Mouse (Mus musculus) liver, embryonic 12.5 days (tissue): ENCODE results near the gene Gm17542. TPM values are rescaled to one million over a fixed set of nuclear protein-coding genes. Genes with fewer than 3 reads are reported as not detected.
A peak's percentile ranks its signal among the peaks of the same experiment; 100 is the strongest.
"Not testable (repeated sequence)": the region's sequence is repeated elsewhere in the genome, so short reads cannot be mapped to it uniquely, and the experiment has no call there.

Source experiments
- ATAC-seq: fragments of 200-750 bp; cut with Nextera tagmentation; 2 replicates; pipeline ENCODE4 v1.8.0; 2017; ENCODE audit warnings: moderate number of reproducible peaks, mild to moderate bottlenecking, moderate library complexity
- H3K27ac ChIP-seq: fragments of 300-500 bp; sonication (generic); 2 replicates; pipeline ENCODE4 v1.5.1; 2016; ENCODE audit warnings: mild to moderate bottlenecking
- H3K27me3 ChIP-seq: fragments of 300-500 bp; sonication (generic); replicated peaks from 2 replicates; pipeline ENCODE4 v1.6.1; 2016; ENCODE audit warnings: mild to moderate bottlenecking, moderate library complexity
- H3K36me3 ChIP-seq: fragments of 300-500 bp; sonication (generic); 2 replicates; pipeline ENCODE4 v1.6.1; 2016; ENCODE audit warnings: mild to moderate bottlenecking, moderate library complexity
- H3K4me1 ChIP-seq: fragments of 300-500 bp; sonication (generic); 2 replicates; pipeline ENCODE4 v1.6.1; 2016
- H3K4me2 ChIP-seq: fragments of 300-500 bp; sonication (generic); 2 replicates; pipeline ENCODE4 v1.6.1; 2016; ENCODE audit warnings: mild to moderate bottlenecking, moderate library complexity
- H3K4me3 ChIP-seq: fragments of 300-500 bp; sonication (generic); 2 replicates; pipeline ENCODE4 v1.5.1; 2016; ENCODE audit warnings: mild to moderate bottlenecking, moderate library complexity
- H3K9ac ChIP-seq: fragments of 300-500 bp; sonication (generic); 2 replicates; pipeline ENCODE4 v1.6.1; 2016; ENCODE audit warnings: mild to moderate bottlenecking, moderate library complexity
- H3K9me3 ChIP-seq: fragments of 300-500 bp; sonication (generic); replicated peaks from 2 replicates; pipeline ENCODE4 v1.6.1; 2016; ENCODE audit warnings: mild to moderate bottlenecking, moderate library complexity
- WGBS: fragments of 180-500 bp; shearing (Covaris S2); methylation state at CpG from one replicate; pipeline ENCODE4 v1.1.7; 2016; ENCODE audit not compliant: insufficient replicate concordance; 5-methylcytosine and 5-hydroxymethylcytosine counted together
- polyA plus RNA-seq: library from polyadenylated mRNA; unstranded; fragments of >200 nt; fragmentation: Nextera tagmentation; extraction: Ambion mirVana; gene quantifications from 2 replicates; pipeline ENCODE4 v1.2.1, GENCODE M21; 2016

The Gm17542 gene
- not detected in 2 replicates for polyA plus RNA-seq

DNA sequence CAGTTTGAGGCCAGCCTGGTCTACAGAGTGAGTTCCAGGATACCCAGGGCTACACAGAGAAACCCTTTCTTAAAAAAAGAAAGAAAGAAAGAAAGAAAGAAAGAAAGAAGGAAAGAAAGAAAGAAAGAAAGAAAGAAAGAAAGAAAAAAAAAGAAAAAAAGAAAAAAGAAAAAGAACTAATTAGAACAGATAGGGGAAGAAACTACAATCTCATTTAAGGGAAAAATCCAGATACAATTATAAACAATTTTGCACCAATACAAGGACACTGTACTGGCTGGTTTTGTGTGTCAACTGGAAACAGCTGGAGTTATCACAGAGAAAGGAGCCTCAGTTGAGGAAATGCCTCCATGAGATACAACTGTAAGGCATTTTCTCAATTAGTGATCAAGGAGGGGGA lies at the start of gene Gm17542:
Gene Gm17542 (minus strand): TSS at position 101 of the 400 bp plus-strand sequence.
- H3K4me2 ChIP-seq, H3K27ac ChIP-seq, ATAC-seq, H3K4me1 ChIP-seq, H3K27me3 ChIP-seq, H3K9ac ChIP-seq, H3K4me3 ChIP-seq, H3K9me3 ChIP-seq, H3K36me3 ChIP-seq: not testable (repeated sequence)

DNA sequence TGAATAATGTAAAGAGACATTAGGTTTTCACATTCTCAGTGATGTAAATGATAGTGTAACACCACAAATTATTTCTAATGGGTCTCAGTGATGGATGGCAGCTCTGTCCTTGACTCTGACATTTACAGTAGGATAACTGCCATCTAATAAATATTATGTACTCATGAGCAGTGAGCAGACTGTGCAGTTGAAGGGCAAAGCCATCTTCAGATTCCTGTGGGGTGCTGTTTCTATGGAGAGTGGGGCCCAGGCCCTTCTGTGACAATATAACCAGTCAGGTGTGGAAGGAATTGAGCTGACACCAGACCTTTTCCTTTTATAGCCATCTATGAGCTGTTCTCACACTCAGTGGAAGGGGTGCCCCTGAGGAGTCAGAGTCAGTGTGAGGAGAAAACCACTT lies 21.8 kb upstream of the Gm17542 start:
- Histone ChIP-seq H3K4me1 (no peaks in the 10 kb centered on the region), H3K36me3 (no peaks in the 10 kb centered on the region), H3K9me3 (no peaks in the 10 kb centered on the region), H3K27me3 (no peaks in the 10 kb centered on the region), H3K9ac (no peak overlapping the region), H3K4me3 (no peak overlapping the region), H3K27ac (no peak overlapping the region), H3K4me2 (no peak overlapping the region)
- no peak for ATAC-seq

DNA sequence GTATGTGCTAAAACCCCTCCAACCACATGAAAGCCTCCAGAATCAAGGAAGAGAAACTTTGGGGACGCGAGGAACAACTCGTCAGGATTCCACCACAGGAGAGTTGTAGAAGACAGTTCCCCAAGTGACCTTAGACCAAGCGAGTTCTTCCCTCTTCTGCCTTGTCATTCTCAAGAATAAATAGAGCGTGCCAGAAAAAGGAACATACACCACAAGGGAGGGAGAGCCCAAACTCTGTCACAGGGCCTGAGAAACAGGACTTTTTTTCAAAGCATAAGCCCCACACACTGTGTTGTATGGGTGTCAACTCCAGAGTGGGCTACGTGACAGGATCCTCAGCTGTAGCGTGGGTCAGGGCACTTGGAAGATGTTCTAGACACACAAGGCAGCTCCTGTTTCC lies 20.1 kb upstream of the Gm17542 start:
- no peak overlapping the region for H3K27ac ChIP-seq
- H3K4me3 ChIP-seq = no peak overlapping the region
- H3K36me3 ChIP-seq = no peaks in the 10 kb centered on the region
- WGBS = 59% methylated on average over 7 of the region's 7 CpGs
- no peak overlapping the region for H3K4me2 ChIP-seq
- no peaks in the 10 kb centered on the region for H3K4me1 ChIP-seq
- no peak for ATAC-seq
- H3K9ac ChIP-seq = no peak overlapping the region
- no peaks in the 10 kb centered on the region for H3K9me3 ChIP-seq
- no peaks in the 10 kb centered on the region for H3K27me3 ChIP-seq

DNA sequence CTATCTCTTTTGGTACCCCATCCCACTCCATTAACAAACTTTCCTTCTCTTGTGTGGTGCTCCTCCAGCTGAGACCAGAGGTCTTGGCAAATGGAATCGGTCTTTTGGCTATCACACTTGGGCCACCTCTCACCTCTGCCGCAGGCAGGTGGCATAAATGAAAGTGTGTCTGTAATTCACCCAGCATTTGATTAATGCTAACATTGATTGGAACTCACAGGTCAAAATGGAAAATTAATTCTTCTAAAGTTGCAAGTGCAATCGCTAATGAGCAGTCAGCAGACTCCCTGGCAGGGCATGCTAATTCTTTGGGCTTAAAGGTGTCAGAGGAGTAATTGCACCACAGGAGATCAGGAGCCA lies 3.2 kb downstream of the Gm17542 start:
- no peak for ATAC-seq
- Histone ChIP-seq H3K36me3 (no peaks in the 10 kb centered on the region), H3K27ac (no peak overlapping the region), H3K4me3 (no peak overlapping the region), H3K9ac (no peak overlapping the region), H3K27me3 (no peaks in the 10 kb centered on the region), H3K9me3 (no peaks in the 10 kb centered on the region), H3K4me1 (no peaks in the 10 kb centered on the region), H3K4me2 (peak overlapping the region; percentile 34; the same call in 1 of the 2 replicates)
- WGBS = 36% methylated on average over 3 of the region's 3 CpGs

DNA sequence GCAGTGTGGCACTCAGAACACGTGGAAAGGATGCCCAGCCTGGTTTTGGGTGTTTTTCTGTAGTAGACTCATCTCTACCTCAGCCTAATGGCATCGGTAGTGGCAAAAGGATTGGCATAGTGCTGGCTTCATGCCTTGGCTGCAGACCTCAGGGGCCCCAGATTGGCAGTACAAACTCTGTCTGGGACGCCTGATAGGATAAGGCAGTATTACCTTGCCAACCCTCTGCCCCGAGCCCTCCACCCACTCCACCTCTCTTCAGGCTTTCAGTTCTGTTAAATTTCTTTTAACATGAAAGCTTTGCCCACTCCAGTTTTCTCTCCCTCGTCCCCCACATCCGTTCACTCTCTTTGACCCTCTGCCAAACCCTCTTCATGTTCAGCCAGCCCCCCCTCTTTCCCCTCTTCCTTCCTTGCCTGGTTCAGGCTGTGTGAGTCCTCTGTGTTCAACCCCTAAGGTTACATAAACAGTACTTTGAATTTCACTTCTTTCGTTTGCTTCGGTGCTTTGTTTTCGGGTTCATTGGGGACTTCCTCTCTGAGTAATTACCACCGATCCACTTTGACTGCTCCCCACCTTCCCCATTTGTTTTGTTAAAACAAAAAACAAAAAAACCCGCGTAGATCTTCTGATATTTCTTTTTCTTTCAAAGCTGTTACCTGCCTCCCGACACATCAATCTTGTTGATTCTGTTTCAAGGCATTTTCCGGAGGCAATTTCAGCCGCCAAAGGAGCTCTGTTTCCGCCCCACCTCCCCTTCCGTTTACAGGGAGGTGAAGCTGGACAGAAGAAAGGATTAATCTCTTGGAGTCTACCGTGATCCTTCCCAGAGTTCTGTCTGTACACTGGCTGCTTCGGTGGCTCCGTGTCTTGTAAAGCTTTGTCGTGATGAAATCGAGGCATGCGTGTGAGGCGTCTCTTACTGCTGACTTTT lies 3.9 kb downstream of the Gm17542 start:
- Histone ChIP-seq H3K9ac (no peak overlapping the region), H3K36me3 (no peaks in the 10 kb centered on the region), H3K4me2 (peak overlapping the region; percentile 34), H3K27ac (no peak overlapping the region), H3K9me3 (no peaks in the 10 kb centered on the region), H3K27me3 (no peaks in the 10 kb centered on the region), H3K4me3 (peak overlapping the region; percentile 17; the same call in 1 of the 2 replicates), H3K4me1 (no peaks in the 10 kb centered on the region)
- WGBS = 44% methylated on average over 24 of the region's 24 CpGs
- no peak for ATAC-seq

DNA sequence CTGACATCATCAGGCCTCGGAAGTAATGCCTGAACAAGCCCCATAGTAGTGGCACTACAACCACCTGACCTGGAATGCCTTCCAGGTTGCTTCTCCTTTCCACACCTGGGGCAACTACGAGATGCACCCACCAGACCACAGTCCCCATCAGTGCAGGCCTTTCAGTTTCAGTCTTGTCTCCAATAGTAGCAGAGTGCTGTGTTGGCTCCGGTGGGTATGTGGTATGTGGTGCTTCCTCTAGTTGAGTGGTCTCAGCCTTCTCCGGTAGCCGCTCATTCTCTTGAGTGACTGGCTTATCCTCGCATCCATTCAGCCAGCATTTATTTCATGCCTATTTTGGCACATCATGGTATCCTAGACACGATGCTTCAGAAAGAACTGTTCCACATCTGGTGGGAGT lies 4.8 kb downstream of the Gm17542 start:
- Histone ChIP-seq H3K9me3 (no peaks in the 10 kb centered on the region), H3K9ac (no peak overlapping the region), H3K36me3 (no peaks in the 10 kb centered on the region), H3K27me3 (no peaks in the 10 kb centered on the region), H3K27ac (no peak overlapping the region), H3K4me1 (no peaks in the 10 kb centered on the region), H3K4me2 (no peak overlapping the region), H3K4me3 (no peak overlapping the region)
- WGBS = 75% methylated on average over 7 of the region's 7 CpGs
- no peak for ATAC-seq

DNA sequence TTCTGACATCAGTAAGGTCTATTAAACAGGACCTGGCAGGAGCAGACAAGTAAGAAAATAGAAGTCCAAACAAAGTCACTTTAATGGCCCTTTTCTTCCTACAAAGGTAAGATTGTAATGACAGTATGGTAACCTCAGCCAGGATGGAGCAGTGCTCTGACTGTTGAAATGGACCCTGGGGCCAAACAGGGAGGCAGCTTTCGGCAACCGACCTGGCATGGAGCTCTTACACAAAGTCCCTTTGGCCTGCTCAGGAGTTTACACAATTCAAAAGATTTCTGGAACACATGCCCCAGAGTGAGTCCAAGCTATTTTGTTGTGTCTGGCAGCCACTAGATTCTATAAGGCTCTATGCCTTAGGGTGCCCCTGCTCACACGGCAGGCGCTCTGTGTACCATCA lies 9.0 kb downstream of the Gm17542 start:
- Histone ChIP-seq H3K36me3 (no peaks in the 10 kb centered on the region), H3K4me1 (no peaks in the 10 kb centered on the region), H3K9ac (no peak overlapping the region), H3K9me3 (no peaks in the 10 kb centered on the region), H3K4me2 (no peak overlapping the region), H3K27me3 (no peaks in the 10 kb centered on the region), H3K4me3 (no peak overlapping the region), H3K27ac (no peak overlapping the region)
- ATAC-seq = no peak
- WGBS = 81% methylated on average over 4 of the region's 4 CpGs

DNA sequence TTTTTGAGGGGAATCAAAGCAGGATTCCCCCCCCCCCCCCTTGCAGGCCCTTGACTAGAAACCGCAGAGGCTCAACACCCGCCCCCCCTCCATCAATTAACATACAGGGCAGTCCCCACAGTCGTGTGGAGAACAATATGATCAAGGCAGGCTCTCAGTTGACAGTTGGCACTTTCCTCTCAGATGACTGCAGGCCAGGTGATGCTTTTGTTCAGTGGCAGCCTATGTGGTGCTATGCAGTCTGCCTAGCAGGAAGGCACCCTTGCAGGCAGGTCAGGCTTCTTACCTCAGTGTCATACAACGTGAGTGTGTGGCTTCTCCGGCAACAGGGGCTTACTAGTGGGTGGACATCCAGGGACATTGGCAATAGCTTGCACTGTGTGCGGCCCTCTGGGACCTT lies 17.4 kb downstream of the Gm17542 start:
- Histone ChIP-seq H3K4me1 (no peaks in the 10 kb centered on the region), H3K27me3 (no peaks in the 10 kb centered on the region), H3K36me3 (no peaks in the 10 kb centered on the region), H3K9ac (no peak overlapping the region), H3K27ac (no peak overlapping the region), H3K4me3 (no peak overlapping the region), H3K9me3 (no peaks in the 10 kb centered on the region), H3K4me2 (no peak overlapping the region)
- WGBS = 32% methylated on average over 6 of the region's 6 CpGs
- no peak for ATAC-seq

DNA sequence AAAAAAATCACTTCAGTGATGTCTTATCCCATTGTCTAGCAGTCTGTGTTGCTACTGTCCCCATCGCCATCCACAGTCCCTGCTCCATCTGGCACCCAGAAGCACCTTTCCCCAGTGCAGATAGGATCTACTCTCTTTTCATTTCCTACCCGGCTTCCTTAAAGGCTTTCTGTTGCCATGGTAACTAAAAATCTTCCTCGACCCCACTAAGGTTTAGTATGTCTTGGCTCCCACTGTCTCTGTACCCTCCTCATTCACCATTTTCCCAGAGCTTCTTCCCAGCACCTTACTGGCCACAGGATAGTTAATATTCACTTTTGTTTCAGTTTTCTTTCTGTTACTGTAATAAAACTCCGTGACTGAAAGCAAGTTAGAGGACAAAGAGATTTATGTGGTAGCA lies 17.9 kb downstream of the Gm17542 start:
- Histone ChIP-seq H3K4me1 (no peaks in the 10 kb centered on the region), H3K9ac (no peak overlapping the region), H3K4me3 (no peak overlapping the region), H3K27me3 (no peaks in the 10 kb centered on the region), H3K27ac (no peak overlapping the region), H3K36me3 (no peaks in the 10 kb centered on the region), H3K4me2 (no peak overlapping the region), H3K9me3 (no peaks in the 10 kb centered on the region)
- WGBS = 29% methylated on average over 4 of the region's 4 CpGs
- no peak for ATAC-seq

DNA sequence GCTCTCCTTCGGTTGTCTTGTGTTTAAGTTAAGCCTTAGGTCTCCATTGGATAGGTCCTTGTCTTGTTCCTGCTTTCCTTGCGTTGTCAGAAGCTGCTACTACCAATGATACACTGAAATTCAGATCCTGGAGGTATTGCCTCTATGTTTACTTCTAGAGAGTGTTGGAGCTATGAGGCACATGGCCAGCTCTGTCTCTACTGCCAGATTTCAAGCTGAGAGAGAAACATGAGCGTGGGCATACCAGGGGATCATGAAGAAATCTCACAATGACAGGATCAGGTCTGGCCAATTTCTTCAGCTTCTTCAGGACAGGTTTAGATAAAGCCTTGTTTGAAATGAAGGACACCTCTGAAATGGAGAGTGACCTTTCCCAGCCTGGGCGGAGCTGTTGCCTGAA lies 19.1 kb downstream of the Gm17542 start:
- Histone ChIP-seq H3K27ac (no peak overlapping the region), H3K9me3 (no peaks in the 10 kb centered on the region), H3K36me3 (no peaks in the 10 kb centered on the region), H3K27me3 (no peaks in the 10 kb centered on the region), H3K4me3 (no peak overlapping the region), H3K4me2 (no peak overlapping the region), H3K4me1 (no peaks in the 10 kb centered on the region), H3K9ac (no peak overlapping the region)
- ATAC-seq = no peak
- WGBS = 62% methylated on average over 4 of the region's 4 CpGs

DNA sequence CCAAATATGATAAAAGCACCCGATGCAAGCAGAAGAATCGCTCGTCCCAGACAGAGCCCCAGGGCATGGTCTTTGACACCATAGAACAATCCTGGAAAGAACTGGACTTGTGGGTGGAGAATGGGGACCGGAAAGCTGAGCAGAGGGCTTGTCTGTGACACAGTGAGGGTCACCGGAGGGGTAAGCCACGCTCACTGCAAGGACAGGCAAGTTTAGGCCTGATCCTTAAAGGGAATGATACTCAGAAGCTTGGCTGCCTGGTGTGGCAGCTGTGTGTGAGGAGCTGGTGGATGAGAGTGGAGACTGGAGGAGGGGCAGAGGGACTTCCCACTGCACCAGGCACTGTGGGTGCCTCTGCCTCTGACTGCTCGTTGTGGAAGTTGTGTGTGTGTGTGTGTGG lies 27.0 kb downstream of the Gm17542 start:
- no peak for ATAC-seq
- Histone ChIP-seq H3K4me3 (no peak overlapping the region), H3K9ac (no peak overlapping the region), H3K4me2 (no peak overlapping the region), H3K9me3 (no peaks in the 10 kb centered on the region), H3K4me1 (no peaks in the 10 kb centered on the region), H3K27me3 (no peaks in the 10 kb centered on the region), H3K36me3 (no peaks in the 10 kb centered on the region), H3K27ac (no peak overlapping the region)
- WGBS = 65% methylated on average over 6 of the region's 7 CpGs

DNA sequence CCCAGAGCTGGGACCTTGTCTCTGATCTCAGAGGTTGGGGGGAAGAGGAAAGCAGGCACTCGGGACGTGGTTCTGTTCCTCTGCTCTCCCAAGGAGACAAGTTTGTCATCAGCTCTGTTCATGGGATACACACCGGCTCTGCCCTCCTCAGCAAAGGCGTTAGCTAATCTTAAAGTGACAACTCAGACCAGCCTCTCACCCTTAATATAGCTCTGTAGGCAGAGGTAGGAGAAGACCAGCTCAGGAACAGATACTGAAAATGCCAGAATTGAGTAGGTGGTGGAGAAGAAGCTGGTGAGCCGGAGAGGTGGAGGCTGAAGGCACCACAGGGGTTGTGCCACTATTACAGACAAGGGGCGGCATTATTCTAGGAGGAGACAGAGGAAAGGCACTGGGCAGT lies 38.7 kb downstream of the Gm17542 start:
- WGBS = 64% methylated on average over 6 of the region's 6 CpGs
- no peak overlapping the region for H3K4me3 ChIP-seq
- no peak overlapping the region for H3K27ac ChIP-seq
- H3K27me3 ChIP-seq = 0 out of 2 replicates have a peak, but pooled peaks cover 4% of the 10 kb centered on the region
- H3K36me3 ChIP-seq = no peaks in the 10 kb centered on the region
- H3K9me3 ChIP-seq = no peaks in the 10 kb centered on the region
- no peak overlapping the region for H3K4me2 ChIP-seq
- ATAC-seq = no peak
- H3K9ac ChIP-seq = no peak overlapping the region
- H3K4me1 ChIP-seq = no peaks in the 10 kb centered on the region

DNA sequence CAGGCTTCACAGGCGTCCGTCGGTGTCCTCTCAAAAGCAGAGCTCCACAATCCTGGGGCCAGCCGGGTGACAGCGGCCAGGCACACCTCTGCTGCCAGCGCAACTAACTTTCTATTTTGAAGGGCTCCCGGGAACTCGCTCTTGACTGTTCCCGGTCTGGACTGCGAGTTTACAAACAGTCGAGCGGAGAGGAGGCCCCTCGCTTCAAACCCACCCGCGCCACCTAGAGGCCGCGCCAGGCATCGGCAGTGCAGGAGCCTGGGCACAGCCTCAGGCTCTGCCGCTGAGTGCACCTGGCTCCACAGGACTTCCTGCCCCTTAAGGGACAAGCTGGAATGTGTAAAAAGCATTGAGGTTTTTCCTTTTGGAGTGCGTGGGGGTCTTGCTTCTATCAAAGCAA lies 42.5 kb downstream of the Gm17542 start, which contains the start of gene Edar:
Gene Edar (minus strand): TSS at position 122 of the 400 bp plus-strand sequence.
- ATAC-seq = 0 out of 2 replicates have a peak, but pooled peaks have one; percentile 15
- Histone ChIP-seq H3K4me3 (peak within 1 kb of the TSS; percentile 25; the same call in 1 of the 2 replicates), H3K4me1 (no peaks in the 10 kb centered on the region), H3K4me2 (peak within 1 kb of the TSS; percentile 55), H3K9me3 (no peaks in the 10 kb centered on the region), H3K27me3 (peaks cover 4% of the 10 kb centered on the region; the same call in 1 of the 2 replicates), H3K9ac (no peak within 1 kb of the TSS), H3K27ac (no peak within 1 kb of the TSS), H3K36me3 (no peaks in the 10 kb centered on the region)
- WGBS = 3% methylated on average over 20 of the region's 20 CpGs
